Mouse (Mus musculus) midbrain, embryonic 13.5 days (tissue): ENCODE data around the gene Myb. TPM values are rescaled to one million over a fixed set of nuclear protein-coding genes. Genes with fewer than 3 reads are reported as not detected.

ENCODE experiments used
- ATAC-seq: fragments of 200-750 bp; cut with Nextera tagmentation; 2 replicates; pipeline ENCODE4 v1.8.0; 2017; ENCODE audit warnings: mild to moderate bottlenecking, moderate TSS enrichment, moderate library complexity
- H3K27ac ChIP-seq: fragments of 300-500 bp; sonication (generic); 2 replicates; pipeline ENCODE4 v1.5.1; 2015; ENCODE audit warnings: inconsistent platforms, mild to moderate bottlenecking, moderate library complexity
- H3K27me3 ChIP-seq: fragments of 300-500 bp; sonication (generic); 2 replicates; pipeline ENCODE4 v1.6.1; 2015; ENCODE audit warnings: mild to moderate bottlenecking, inconsistent platforms
- H3K36me3 ChIP-seq: fragments of 300-500 bp; sonication (generic); 2 replicates; pipeline ENCODE4 v1.6.1; 2015; ENCODE audit warnings: mild to moderate bottlenecking, inconsistent platforms
- H3K4me1 ChIP-seq: fragments of 300-500 bp; sonication (generic); replicated peaks from 2 replicates; pipeline ENCODE4 v1.6.1; 2015; ENCODE audit warnings: inconsistent platforms
- H3K4me2 ChIP-seq: fragments of 300-500 bp; sonication (generic); replicated peaks from 2 replicates; pipeline ENCODE4 v1.6.1; 2015; ENCODE audit warnings: moderate library complexity, mild to moderate bottlenecking, inconsistent platforms
- H3K4me3 ChIP-seq: fragments of 300-500 bp; sonication (generic); replicated peaks from 2 replicates; pipeline ENCODE4 v1.5.1; 2015; ENCODE audit warnings: mild to moderate bottlenecking, inconsistent platforms
- H3K9ac ChIP-seq: fragments of 300-500 bp; sonication (generic); replicated peaks from 2 replicates; pipeline ENCODE4 v1.6.1; 2015; ENCODE audit warnings: mild to moderate bottlenecking, inconsistent platforms
- H3K9me3 ChIP-seq: fragments of 300-500 bp; sonication (generic); 2 replicates; pipeline ENCODE4 v1.6.1; 2016; ENCODE audit warnings: mild to moderate bottlenecking, inconsistent platforms
- WGBS: fragments of 180-500 bp; shearing (Covaris S2); methylation state at CpG from one replicate; pipeline ENCODE4 v1.1.7; 2015; 5-methylcytosine and 5-hydroxymethylcytosine counted together
- polyA plus RNA-seq: library from polyadenylated mRNA; unstranded; fragments of >200 nt; fragmentation: Nextera tagmentation; extraction: Ambion mirVana; gene quantifications from 2 replicates; pipeline ENCODE4 v1.2.1, GENCODE M21; 2015

The Myb gene
- polyA plus RNA-seq, 1 experiment from 2014 or later, result 3.1 TPM

DNA sequence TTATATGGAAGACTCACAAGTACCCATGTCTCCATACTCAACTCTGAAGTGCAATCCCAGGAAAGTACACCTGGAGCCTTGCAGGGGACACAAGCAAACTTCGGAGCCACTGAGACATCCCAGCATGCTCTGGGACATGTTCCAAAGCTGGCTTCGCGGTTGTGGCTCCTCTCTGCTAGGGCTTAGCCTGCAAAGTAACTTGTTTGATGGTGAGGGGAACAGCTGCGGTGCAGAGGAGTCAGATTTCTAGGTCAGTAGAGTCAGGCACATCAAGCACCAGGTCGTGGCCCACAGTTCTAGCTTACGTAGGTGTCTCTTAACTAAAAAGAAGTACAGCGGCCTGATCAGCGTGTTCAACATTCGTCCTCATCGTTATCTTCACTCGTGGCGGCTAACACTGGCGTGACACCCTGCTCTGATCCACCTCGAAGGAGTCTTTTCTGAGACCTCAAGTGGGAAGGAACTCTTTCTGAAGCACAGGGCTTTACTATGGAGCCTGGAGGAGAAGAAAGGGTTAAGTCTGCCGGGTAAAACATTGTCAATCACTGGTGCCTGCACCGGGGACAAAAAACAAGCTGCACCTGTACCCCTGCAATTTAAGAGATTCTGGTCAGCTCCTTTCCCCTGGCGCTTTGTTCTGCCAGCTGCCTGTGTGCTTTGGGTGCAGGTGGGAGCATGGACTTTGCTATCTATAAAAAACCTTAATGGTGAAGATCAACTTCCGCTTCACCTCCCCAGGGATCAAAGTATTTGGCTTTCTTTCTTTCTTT lies 68.1 kb downstream of the Myb start:
- no peak for ATAC-seq
- H3K4me3 ChIP-seq, result no peak overlapping the region
- no peak overlapping the region for H3K4me2 ChIP-seq
- no peak overlapping the region for H3K9ac ChIP-seq
- no peaks in the 10 kb centered on the region for H3K36me3 ChIP-seq
- peaks cover 6% of the 10 kb centered on the region; the same call in 1 of the 2 replicates for H3K9me3 ChIP-seq
- 61% methylated on average over 18 of the region's 18 CpGs for WGBS
- H3K27ac ChIP-seq, result no peak overlapping the region
- peaks cover 13% of the 10 kb centered on the region for H3K27me3 ChIP-seq
- peaks cover 11% of the 10 kb centered on the region for H3K4me1 ChIP-seq

DNA sequence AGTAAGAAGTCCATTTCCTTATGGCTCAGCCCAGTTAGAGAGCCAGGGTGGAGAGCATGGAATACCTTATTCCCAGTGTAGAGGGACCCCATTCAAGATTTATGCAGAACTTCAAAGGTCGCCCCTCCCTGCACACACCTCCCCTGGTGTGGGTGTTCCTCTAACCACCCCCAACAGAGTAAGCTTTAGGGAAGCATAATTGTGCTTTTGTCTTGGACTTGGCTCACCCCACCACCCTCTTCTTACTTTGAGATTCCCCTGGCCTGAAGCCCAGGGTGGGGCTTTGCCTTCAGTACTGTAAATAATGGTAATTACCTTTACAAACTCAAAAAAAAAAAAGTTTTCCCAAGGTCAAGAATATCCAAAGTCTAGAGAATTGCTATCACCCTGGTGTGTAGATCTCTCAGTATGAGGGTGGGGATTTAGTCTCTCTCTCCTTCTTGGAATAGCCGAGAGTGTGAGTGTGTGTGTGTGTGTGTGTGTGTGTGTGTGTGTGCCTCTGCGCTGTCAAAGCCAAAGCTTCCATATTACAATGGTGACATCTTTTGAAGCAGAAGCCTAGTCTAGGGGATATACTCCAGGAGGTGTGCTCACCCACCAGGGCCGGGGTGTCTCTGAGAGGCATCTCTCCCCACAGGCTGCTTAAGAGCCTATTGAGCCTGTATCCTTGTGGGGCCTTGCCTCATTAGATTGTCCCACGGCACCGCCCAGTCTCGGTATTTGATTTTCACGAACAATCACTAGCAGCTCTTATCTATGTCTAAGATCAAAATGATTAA lies 69.7 kb downstream of the Myb start:
- no peak for ATAC-seq
- peaks cover 6% of the 10 kb centered on the region; the same call in 1 of the 2 replicates for H3K9me3 ChIP-seq
- WGBS, result 84% methylated on average over 8 of the region's 8 CpGs
- no peak overlapping the region for H3K4me3 ChIP-seq
- H3K4me2 ChIP-seq, result no peak overlapping the region
- H3K36me3 ChIP-seq, result no peaks in the 10 kb centered on the region
- peaks cover 14% of the 10 kb centered on the region for H3K4me1 ChIP-seq
- no peak overlapping the region for H3K9ac ChIP-seq
- peaks cover 16% of the 10 kb centered on the region for H3K27me3 ChIP-seq
- no peak overlapping the region for H3K27ac ChIP-seq

DNA sequence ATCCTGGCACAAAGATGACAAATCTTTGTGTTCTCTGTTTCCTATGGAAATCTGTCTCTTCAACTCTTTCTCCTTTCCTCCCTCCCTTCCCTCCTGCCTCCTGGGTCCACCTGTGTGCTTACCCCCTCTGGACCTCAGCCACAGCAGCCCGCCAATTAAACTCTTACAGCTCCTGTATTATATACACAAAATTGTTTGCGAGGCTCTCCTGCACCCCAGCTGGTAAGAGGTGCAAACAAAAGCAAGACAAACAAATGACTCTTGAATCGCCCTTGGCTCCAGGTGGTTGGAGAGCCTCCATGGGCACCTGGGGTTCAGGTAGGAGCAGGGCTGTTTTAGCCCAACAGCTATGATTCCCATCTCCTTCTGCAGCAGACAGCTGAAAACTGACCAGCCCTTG lies 71.2 kb downstream of the Myb start:
- peaks cover 14% of the 10 kb centered on the region for H3K4me1 ChIP-seq
- ATAC-seq, result no peak
- H3K4me3 ChIP-seq, result no peak overlapping the region
- no peak overlapping the region for H3K4me2 ChIP-seq
- WGBS, result 87% methylated on average over 3 of the region's 3 CpGs
- H3K27ac ChIP-seq, result no peak overlapping the region
- H3K9ac ChIP-seq, result no peak overlapping the region
- H3K36me3 ChIP-seq, result no peaks in the 10 kb centered on the region
- peaks cover 20% of the 10 kb centered on the region for H3K27me3 ChIP-seq
- peaks cover 6% of the 10 kb centered on the region; the same call in 1 of the 2 replicates for H3K9me3 ChIP-seq

- no peak overlapping the region for H3K4me3 ChIP-seq
- ATAC-seq, result no peak
- peaks cover 6% of the 10 kb centered on the region; the same call in 1 of the 2 replicates for H3K9me3 ChIP-seq
- H3K4me2 ChIP-seq, result no peak overlapping the region
- no peaks in the 10 kb centered on the region for H3K36me3 ChIP-seq
- 26% methylated on average over 3 of the region's 3 CpGs for WGBS
- H3K27me3 ChIP-seq, result peaks cover 19% of the 10 kb centered on the region
- H3K9ac ChIP-seq, result no peak overlapping the region
- H3K4me1 ChIP-seq, result peaks cover 23% of the 10 kb centered on the region
- H3K27ac ChIP-seq, result no peak overlapping the region
Measured at GRCm38 (mm10) chr10:21087614-21088232, 73.1 kb downstream of the Myb start.

- Histone ChIP-seq H3K4me3 (no peak overlapping the region), H3K27ac (no peak overlapping the region), H3K36me3 (peaks cover 2% of the 10 kb centered on the region; the same call in 1 of the 2 replicates), H3K27me3 (peaks cover 11% of the 10 kb centered on the region; the same call in 1 of the 2 replicates), H3K4me2 (no peak overlapping the region), H3K4me1 (peaks cover 29% of the 10 kb centered on the region), H3K9ac (no peak overlapping the region), H3K9me3 (peaks cover 3% of the 10 kb centered on the region; the same call in 1 of the 2 replicates)
- WGBS, result 72% methylated on average over 5 of the region's 5 CpGs
- no peak for ATAC-seq
Measured at GRCm38 (mm10) chr10:21085044-21085443, 75.7 kb downstream of the Myb start.

DNA sequence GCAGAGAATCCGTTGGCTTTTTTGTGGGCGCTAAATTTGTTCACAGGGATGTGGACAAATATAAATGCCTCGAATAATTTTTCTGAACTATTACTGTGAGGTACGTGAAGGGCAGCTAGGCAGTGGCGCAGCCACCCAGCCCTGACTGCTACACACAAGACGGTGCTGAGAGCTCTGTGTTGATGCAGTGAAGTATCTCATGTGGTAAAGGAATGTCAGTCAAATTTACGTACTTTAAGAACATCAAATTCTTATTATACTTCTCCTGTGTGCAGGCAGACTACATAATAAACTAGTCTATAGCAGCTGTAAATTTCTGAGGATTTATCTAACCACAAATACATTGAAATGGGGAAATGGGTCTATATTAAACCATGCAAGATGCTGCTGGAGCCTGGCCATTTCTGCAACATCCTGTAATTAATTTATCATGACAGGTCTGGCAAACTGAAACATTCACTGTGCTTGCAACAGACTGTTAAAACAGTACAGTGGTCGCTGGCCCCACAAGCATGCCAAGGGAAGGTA lies 77.3 kb downstream of the Myb start:
- ATAC-seq, result no peak; the same call in 1 of the 2 replicates
- no peak overlapping the region for H3K27ac ChIP-seq
- peaks cover 29% of the 10 kb centered on the region for H3K4me1 ChIP-seq
- H3K4me3 ChIP-seq, result no peak overlapping the region
- H3K36me3 ChIP-seq, result peaks cover 5% of the 10 kb centered on the region; the same call in 1 of the 2 replicates
- H3K9ac ChIP-seq, result no peak overlapping the region
- 0 out of 2 replicates have a peak, but pooled peaks cover 7% of the 10 kb centered on the region for H3K27me3 ChIP-seq
- H3K4me2 ChIP-seq, result no peak overlapping the region
- 71% methylated on average over 8 of the region's 8 CpGs for WGBS
- H3K9me3 ChIP-seq, result no peaks in the 10 kb centered on the region

DNA sequence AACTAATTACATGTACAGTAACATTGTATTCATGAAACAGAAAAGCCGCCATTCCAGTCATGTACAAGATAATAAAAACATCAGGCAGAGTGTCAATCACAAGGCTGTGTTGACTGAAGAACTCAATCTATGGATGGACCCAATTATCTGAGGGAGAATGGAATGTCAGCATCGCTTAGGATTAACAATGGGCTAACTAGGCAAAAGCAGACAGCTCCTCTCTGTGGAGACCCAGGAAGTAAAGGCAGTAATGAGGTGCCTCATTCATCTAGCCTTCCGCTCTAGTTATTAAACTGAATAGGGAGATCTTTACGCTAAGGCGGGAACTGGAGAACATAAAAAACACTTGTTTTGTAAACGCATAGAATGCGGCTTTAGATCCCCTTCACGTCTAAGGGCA lies 78.3 kb downstream of the Myb start:
- peaks cover 8% of the 10 kb centered on the region; the same call in 1 of the 2 replicates for H3K36me3 ChIP-seq
- H3K9ac ChIP-seq, result no peak overlapping the region
- H3K9me3 ChIP-seq, result no peaks in the 10 kb centered on the region
- 0 out of 2 replicates have a peak, but pooled peaks cover 7% of the 10 kb centered on the region for H3K27me3 ChIP-seq
- H3K4me2 ChIP-seq, result no peak overlapping the region
- peak; percentile 80 for ATAC-seq
- 17% methylated on average over 8 of the region's 8 CpGs for WGBS
- H3K4me1 ChIP-seq, result peaks cover 21% of the 10 kb centered on the region
- H3K4me3 ChIP-seq, result no peak overlapping the region
- H3K27ac ChIP-seq, result no peak overlapping the region

- Histone ChIP-seq H3K4me2 (no peak overlapping the region), H3K27me3 (no peaks in the 10 kb centered on the region), H3K9me3 (no peaks in the 10 kb centered on the region), H3K9ac (no peak overlapping the region), H3K4me3 (no peak overlapping the region), H3K36me3 (peaks cover 26% of the 10 kb centered on the region), H3K27ac (no peak overlapping the region), H3K4me1 (peaks cover 3% of the 10 kb centered on the region)
- WGBS, result 79% methylated on average over 14 of the region's 14 CpGs
- ATAC-seq, result no peak
Measured at GRCm38 (mm10) chr10:21077151-21077719, 83.5 kb downstream of the Myb start.

DNA sequence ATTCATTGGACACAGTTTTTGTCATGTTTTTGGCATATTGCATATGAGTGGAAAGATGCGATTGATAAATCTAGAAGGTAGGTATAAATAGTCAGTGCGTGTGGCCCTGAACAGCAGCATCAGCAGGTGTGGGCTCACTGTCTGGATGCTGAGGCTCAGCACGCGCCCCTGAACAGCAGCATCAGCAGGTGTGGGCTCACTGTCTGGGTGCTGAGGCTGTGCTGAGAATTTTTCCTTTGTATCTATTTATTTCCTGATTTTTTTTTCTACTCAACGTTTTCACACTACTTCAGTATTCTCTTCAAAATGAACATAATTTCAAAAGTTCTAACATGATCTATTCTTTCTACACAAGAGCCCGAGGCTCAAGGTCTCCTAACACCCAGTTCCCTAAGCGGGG lies 84.1 kb downstream of the Myb start:
- no peak overlapping the region for H3K4me3 ChIP-seq
- peaks cover 26% of the 10 kb centered on the region for H3K36me3 ChIP-seq
- 91% methylated on average over 7 of the region's 7 CpGs for WGBS
- H3K9ac ChIP-seq, result no peak overlapping the region
- no peaks in the 10 kb centered on the region for H3K4me1 ChIP-seq
- H3K27me3 ChIP-seq, result no peaks in the 10 kb centered on the region
- H3K27ac ChIP-seq, result no peak overlapping the region
- H3K9me3 ChIP-seq, result no peaks in the 10 kb centered on the region
- no peak for ATAC-seq
- no peak overlapping the region for H3K4me2 ChIP-seq

DNA sequence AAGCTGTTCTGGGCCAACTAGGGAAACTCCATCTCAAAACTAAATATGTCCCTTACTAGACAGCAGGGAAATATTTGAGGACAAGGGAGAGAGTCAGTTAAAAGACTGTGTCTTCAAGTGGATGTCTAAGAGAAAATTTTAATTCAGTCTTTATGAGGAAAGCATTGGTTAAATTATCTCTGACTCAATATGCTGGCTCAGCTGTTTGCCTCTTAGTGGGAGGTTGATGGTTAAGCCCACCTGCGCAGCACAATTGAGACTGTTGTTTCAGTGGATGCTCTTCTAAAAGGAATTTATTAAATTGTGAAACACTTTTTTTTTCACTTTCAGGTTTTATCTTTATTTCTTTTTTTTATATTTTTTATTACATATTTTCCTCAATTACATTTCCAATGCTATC lies 84.6 kb downstream of the Myb start:
- no peaks in the 10 kb centered on the region for H3K4me1 ChIP-seq
- WGBS, result 94% methylated on average over 1 of the region's 1 CpGs
- ATAC-seq, result no peak
- H3K9me3 ChIP-seq, result no peaks in the 10 kb centered on the region
- peaks cover 29% of the 10 kb centered on the region for H3K36me3 ChIP-seq
- H3K27ac ChIP-seq, result no peak overlapping the region
- H3K27me3 ChIP-seq, result no peaks in the 10 kb centered on the region
- no peak overlapping the region for H3K4me2 ChIP-seq
- no peak overlapping the region for H3K9ac ChIP-seq
- H3K4me3 ChIP-seq, result no peak overlapping the region
